Mouse (Mus musculus): ENCODE results near the gene Klrb1c.

DNA sequence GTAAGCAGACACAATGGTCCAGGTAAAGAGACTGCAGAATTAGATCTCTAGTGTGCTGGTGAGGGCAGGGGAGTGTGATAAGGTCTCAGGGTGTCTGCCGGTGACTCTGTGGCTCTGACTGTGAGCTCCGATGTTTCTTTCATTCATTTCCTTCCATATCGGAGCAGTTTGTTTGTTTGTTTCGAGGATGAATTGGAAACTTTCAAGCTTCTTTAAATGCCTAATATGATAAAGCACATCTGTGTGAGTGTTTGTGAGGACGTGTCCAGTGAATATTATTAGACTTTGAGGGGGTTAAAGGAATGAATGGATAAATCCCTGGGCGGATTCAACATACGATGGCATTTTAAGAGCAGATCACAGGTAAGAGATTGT, 10.9 kb upstream of the Klrb1c start:
- no peak for TF ChIP-seq CTCF (IDR thresholded peaks at IDR 0.05; ENCODE audit: low read depth)
- no peak for TF ChIP-seq EP300 (IDR thresholded peaks at IDR 0.05; ENCODE audit: low read depth)
